Mouse (Mus musculus) lung, postnatal 14 days (tissue): ENCODE results near the gene Tex33.
A peak's percentile ranks its signal among the peaks of the same experiment; 100 is the strongest.

ENCODE experiments used
- DNase-seq: peaks from one replicate; pipeline ENCODE4 v3.0.0; 2021

Gene Tex33

GRCm38 (mm10) chr15:78395478-78395962 is at the start of gene Tex33:
Gene Tex33, minus strand, starts transcription at chr15:78395912.
- no peak for DNase-seq

- DNase-seq, result no peak
Observed at GRCm38 (mm10) chr15:78443857-78444256, 48.1 kb upstream of the Tex33 start.

- DNase-seq, result no peak
Observed at GRCm38 (mm10) chr15:78442231-78442630, 46.5 kb upstream of the Tex33 start.

GRCm38 (mm10) chr15:78438973-78439372 is 43.3 kb upstream of the Tex33 start:
- no peak for DNase-seq

- DNase-seq, result no peak
Observed at GRCm38 (mm10) chr15:78438505-78438904, 42.8 kb upstream of the Tex33 start.

GRCm38 (mm10) chr15:78438018-78438394 is 42.3 kb upstream of the Tex33 start:
- no peak for DNase-seq

GRCm38 (mm10) chr15:78437237-78438017 is 41.7 kb upstream of the Tex33 start:
- DNase-seq, result peak; percentile 43

- peak; percentile 83 for DNase-seq
Observed at GRCm38 (mm10) chr15:78436380-78437192, 40.9 kb upstream of the Tex33 start.

- no peak for DNase-seq
Observed at GRCm38 (mm10) chr15:78435681-78436080, 40.0 kb upstream of the Tex33 start.

GRCm38 (mm10) chr15:78434896-78435520 is 39.3 kb upstream of the Tex33 start:
- DNase-seq, result peak; percentile 61

- DNase-seq, result no peak
Observed at GRCm38 (mm10) chr15:78431541-78432121, 35.9 kb upstream of the Tex33 start.

- no peak for DNase-seq
Observed at GRCm38 (mm10) chr15:78430874-78431273, 35.2 kb upstream of the Tex33 start.

GRCm38 (mm10) chr15:78429871-78430622 is 34.3 kb upstream of the Tex33 start:
- no peak for DNase-seq

GRCm38 (mm10) chr15:78429139-78429459 is 33.4 kb upstream of the Tex33 start:
- no peak for DNase-seq

GRCm38 (mm10) chr15:78428391-78429138 is 32.9 kb upstream of the Tex33 start, which contains the start of gene Kctd17:
Gene Kctd17, plus strand, starts transcription at chr15:78428564.
- DNase-seq, result peak; percentile 70

GRCm38 (mm10) chr15:78425230-78425629 is 29.5 kb upstream of the Tex33 start:
- DNase-seq, result no peak

- peak; percentile 33 for DNase-seq
Observed at GRCm38 (mm10) chr15:78424507-78424906, 28.8 kb upstream of the Tex33 start.

GRCm38 (mm10) chr15:78422046-78422956 is 26.6 kb upstream of the Tex33 start:
- DNase-seq, result peak; percentile 90

GRCm38 (mm10) chr15:78420395-78420794 is 24.7 kb upstream of the Tex33 start:
- no peak for DNase-seq

GRCm38 (mm10) chr15:78416937-78417336 is 21.2 kb upstream of the Tex33 start:
- DNase-seq, result peak; percentile 46
